35 mouse cellular contexts compared by ENCODE assay signal in genomic region chr2:44628778-44629177, GRCm38 (mm10).
"Had no signal": no experiment of that assay in that cellular context is flagged by ENCODE, and none has a peak within 500 bp of the region (broad histone marks: within the 10 kb centered on the region; RNA-seq: fewer than 3 reads in every experiment).

No protein-coding gene starts in this region.

- H3K9ac ChIP-seq: heart, embryonic 13.5 days; heart, embryonic 15.5 days; hindbrain, embryonic 12.5 days; hindbrain, embryonic 13.5 days; hindbrain, embryonic 14.5 days; hindbrain, embryonic 15.5 days; intestine, embryonic 15.5 days; kidney, embryonic 15.5 days had no signal

- ATAC-seq: hindbrain, embryonic 16.5 days; hindbrain, postnatal 0 days; inflammation-experienced regulatory T-cells, adult 6 months; intestine, embryonic 15.5 days; intestine, embryonic 16.5 days; intestine, postnatal 0 days had no signal

- H3K4me3 ChIP-seq: heart, embryonic 10.5 days; heart, embryonic 13.5 days; heart, embryonic 15.5 days; hindbrain, embryonic 10.5 days; hindbrain, embryonic 12.5 days; hindbrain, embryonic 13.5 days; hindbrain, embryonic 15.5 days; intestine, embryonic 15.5 days; kidney, embryonic 15.5 days; layer of hippocampus, adult 2 months; left cerebral cortex, adult 2 months had no signal

- DNase-seq: heart, postnatal 10 days; heart, postnatal 14 days; heart, postnatal 36 days; heart, postnatal 4 days; kidney, adult 11 months; kidney, adult 18-20 months; kidney, adult 2 months; kidney, adult 8-10 months; kidney, adult 9 months; kidney, postnatal 10 days; kidney, postnatal 14 days; kidney, postnatal 25 days; kidney, postnatal 36 days; kidney, postnatal 4 days; layer of hippocampus, adult 9-11 months; layer of hippocampus, postnatal 36 days had no signal

- H3K9me3 ChIP-seq: heart, embryonic 10.5 days; heart, embryonic 13.5 days; heart, embryonic 15.5 days; hindbrain, embryonic 10.5 days; hindbrain, embryonic 12.5 days; hindbrain, embryonic 13.5 days; hindbrain, embryonic 15.5 days; intestine, embryonic 15.5 days; kidney, embryonic 15.5 days had no signal

- H3K36me3 ChIP-seq: heart, embryonic 10.5 days; heart, embryonic 13.5 days; heart, embryonic 15.5 days; hindbrain, embryonic 10.5 days; hindbrain, embryonic 12.5 days; hindbrain, embryonic 13.5 days; hindbrain, embryonic 15.5 days; intestine, embryonic 15.5 days; kidney, embryonic 15.5 days had no signal

- H3K4me2 ChIP-seq: heart, embryonic 11.5 days; heart, embryonic 13.5 days; heart, embryonic 15.5 days; hindbrain, embryonic 12.5 days; hindbrain, embryonic 13.5 days; hindbrain, embryonic 14.5 days; hindbrain, embryonic 15.5 days; intestine, embryonic 15.5 days; kidney, embryonic 15.5 days had no signal

- H3K27ac ChIP-seq: heart, embryonic 10.5 days; heart, embryonic 13.5 days; heart, embryonic 15.5 days; hindbrain, embryonic 10.5 days; hindbrain, embryonic 12.5 days; hindbrain, embryonic 13.5 days; hindbrain, embryonic 14.5 days; hindbrain, embryonic 15.5 days; hindbrain, postnatal 0 days; intestine, embryonic 15.5 days; kidney, embryonic 15.5 days; kidney, postnatal 0 days; layer of hippocampus, adult 2 months; left cerebral cortex, adult 2 months had no signal

- H3K4me1 ChIP-seq: heart, embryonic 10.5 days; heart, embryonic 15.5 days; intestine, embryonic 15.5 days had no signal

- H3K27me3 ChIP-seq: heart, embryonic 13.5 days; heart, embryonic 15.5 days; hindbrain, embryonic 12.5 days; hindbrain, embryonic 13.5 days; hindbrain, embryonic 15.5 days; intestine, embryonic 15.5 days; kidney, embryonic 15.5 days had no signal
